Mouse (Mus musculus) forebrain, embryonic 11.5 days (tissue): ENCODE results near the gene Olfm2. TPM values are rescaled to one million over a fixed set of nuclear protein-coding genes. Genes with fewer than 3 reads are reported as not detected.

Experiments used
- ATAC-seq: fragments of 200-750 bp; cut with Nextera tagmentation; replicated peaks from 2 replicates; pipeline ENCODE4 v1.8.0; 2017; ENCODE audit warnings: moderate TSS enrichment; ENCODE audit not compliant: low FRiP score
- DNase-seq: peaks from one replicate; pipeline ENCODE4 v3.0.0-alpha.2; 2017; ENCODE audit warnings: low spot score
- H3K27ac ChIP-seq: fragments of 300-500 bp; sonication (generic); 2 replicates; pipeline ENCODE4 v1.5.1; 2014; ENCODE audit warnings: low read depth, low read length
- H3K27me3 ChIP-seq: fragments of 300-500 bp; sonication (generic); 2 replicates; pipeline ENCODE4 v1.6.1; 2014; ENCODE audit warnings: mild to moderate bottlenecking, low read length, mixed read lengths; ENCODE audit not compliant: control insufficient read depth, insufficient read depth
- H3K36me3 ChIP-seq: fragments of 300-500 bp; sonication (generic); 2 replicates; pipeline ENCODE4 v1.6.1; 2014; ENCODE audit warnings: mild to moderate bottlenecking, low read length, moderate library complexity, mixed read lengths; ENCODE audit not compliant: control insufficient read depth, insufficient read depth
- H3K4me1 ChIP-seq: fragments of 300-500 bp; sonication (generic); replicated peaks from 2 replicates; pipeline ENCODE4 v1.6.1; 2014; ENCODE audit warnings: low read length, mixed read lengths; ENCODE audit not compliant: control insufficient read depth, insufficient read depth
- H3K4me2 ChIP-seq: fragments of 300-500 bp; sonication (generic); 2 replicates; pipeline ENCODE4 v1.6.1; 2014; ENCODE audit warnings: low read depth, mild to moderate bottlenecking, low read length, moderate library complexity, mixed read lengths; ENCODE audit not compliant: severe bottlenecking
- H3K4me3 ChIP-seq: fragments of 300-500 bp; sonication (generic); 2 replicates; pipeline ENCODE4 v1.5.1; 2014; ENCODE audit warnings: low read depth, low read length
- H3K9ac ChIP-seq: fragments of 300-500 bp; sonication (generic); 2 replicates; pipeline ENCODE4 v1.6.1; 2014; ENCODE audit warnings: low read length
- H3K9me3 ChIP-seq: fragments of 300-500 bp; sonication (generic); 2 replicates; pipeline ENCODE4 v1.6.1; 2016; ENCODE audit warnings: low read length, mixed read lengths; ENCODE audit not compliant: control insufficient read depth
- WGBS: fragments of 180-500 bp; shearing (Covaris S2); extraction: QIAGEN DNeasy Blood & Tissue Kit; methylation state at CpG from one replicate; pipeline ENCODE4 v1.1.7; 2014; 5-methylcytosine and 5-hydroxymethylcytosine counted together
- polyA plus RNA-seq: library from polyadenylated mRNA; unstranded; fragments of >200 nt; fragmentation: Nextera tagmentation; extraction: Ambion mirVana; gene quantifications from 2 replicates; pipeline ENCODE4 v1.2.1, GENCODE M21; 2014

Olfm2 gene
- polyA plus RNA-seq, 1 experiment from 2014 or later = 15.4 TPM

DNA sequence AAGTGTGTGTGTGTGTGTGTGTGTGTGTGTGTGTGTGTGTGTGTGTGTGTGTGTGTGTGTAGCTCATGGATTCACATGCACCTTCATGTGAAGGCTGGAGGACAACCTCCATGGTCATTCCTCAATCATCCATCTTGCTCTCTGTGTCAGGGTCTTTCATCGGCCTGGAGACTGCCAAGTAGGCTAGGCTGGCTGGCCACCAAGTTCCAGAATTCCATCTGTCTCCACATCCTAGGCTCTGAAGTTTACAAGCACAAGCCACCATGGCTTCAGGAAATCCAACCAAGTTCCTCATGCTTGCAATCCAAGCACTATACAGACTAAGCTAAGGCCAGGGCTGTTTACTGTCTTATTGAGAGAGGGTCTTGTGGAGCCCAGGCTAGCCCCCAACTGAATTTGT is 16.9 kb upstream of the Olfm2 start:
- H3K9me3 ChIP-seq = no peaks in the 10 kb centered on the region

DNA sequence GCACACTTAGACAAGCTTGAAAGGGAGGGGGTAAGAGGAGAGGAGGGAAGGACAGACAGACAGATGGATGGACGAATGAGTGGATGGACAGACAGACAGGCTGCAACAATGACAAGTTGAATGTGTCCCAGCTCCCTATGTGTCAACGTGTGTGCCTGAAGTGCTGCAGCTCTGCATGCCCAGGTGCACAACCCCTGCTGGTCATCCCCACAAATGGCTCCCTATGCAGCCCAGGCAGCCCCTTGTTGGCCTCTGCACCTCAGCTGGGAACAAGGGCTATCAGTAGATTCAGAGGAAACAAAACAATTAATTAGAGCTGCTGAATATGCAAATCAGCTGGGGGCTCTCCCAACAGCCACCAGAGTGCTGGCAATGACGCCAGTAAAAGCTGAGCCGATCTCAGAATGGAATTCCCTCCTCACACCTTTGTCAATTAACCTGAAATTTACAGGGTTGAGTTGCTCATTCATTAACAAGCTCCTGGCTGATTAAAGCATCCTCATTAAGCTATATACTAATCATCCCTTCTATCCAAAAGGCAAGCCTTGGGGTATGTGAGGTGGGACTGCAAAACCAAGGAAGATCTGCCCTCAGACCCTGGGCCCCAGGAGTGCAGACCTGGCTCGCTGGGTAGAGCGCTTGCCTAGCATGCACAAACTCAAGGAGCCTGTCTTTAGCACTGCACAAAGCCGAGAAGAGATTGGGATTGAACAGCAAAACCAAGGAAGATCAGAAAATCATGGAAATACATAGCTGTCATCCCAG is 16.2 kb upstream of the Olfm2 start:
- 45% methylated on average over 7 of the region's 7 CpGs for WGBS
- ATAC-seq (peak; percentile 74), DNase-seq (no peak)
- H3K27me3 ChIP-seq = no peaks in the 10 kb centered on the region
- H3K9me3 ChIP-seq = no peaks in the 10 kb centered on the region
- 0 out of 2 replicates have a peak, but pooled peaks cover 2% of the 10 kb centered on the region for H3K4me1 ChIP-seq
- no peaks in the 10 kb centered on the region for H3K36me3 ChIP-seq
- H3K4me3 ChIP-seq = no peak overlapping the region
- no peak overlapping the region for H3K27ac ChIP-seq
- no peak overlapping the region for H3K9ac ChIP-seq
- H3K4me2 ChIP-seq = no peak overlapping the region

More for the DNA sequence above, 16.9 kb upstream of the Olfm2 start:
- 95% methylated on average over 1 of the region's 1 CpGs for WGBS
- H3K4me3 ChIP-seq = no peak overlapping the region
- H3K4me2 ChIP-seq = no peak overlapping the region
- H3K9ac ChIP-seq = no peak overlapping the region
- 0 out of 2 replicates have a peak, but pooled peaks cover 2% of the 10 kb centered on the region for H3K4me1 ChIP-seq
- ATAC-seq = no peak
- no peaks in the 10 kb centered on the region for H3K36me3 ChIP-seq
- DNase-seq = no peak
- H3K27ac ChIP-seq = no peak overlapping the region
- no peaks in the 10 kb centered on the region for H3K27me3 ChIP-seq

DNA sequence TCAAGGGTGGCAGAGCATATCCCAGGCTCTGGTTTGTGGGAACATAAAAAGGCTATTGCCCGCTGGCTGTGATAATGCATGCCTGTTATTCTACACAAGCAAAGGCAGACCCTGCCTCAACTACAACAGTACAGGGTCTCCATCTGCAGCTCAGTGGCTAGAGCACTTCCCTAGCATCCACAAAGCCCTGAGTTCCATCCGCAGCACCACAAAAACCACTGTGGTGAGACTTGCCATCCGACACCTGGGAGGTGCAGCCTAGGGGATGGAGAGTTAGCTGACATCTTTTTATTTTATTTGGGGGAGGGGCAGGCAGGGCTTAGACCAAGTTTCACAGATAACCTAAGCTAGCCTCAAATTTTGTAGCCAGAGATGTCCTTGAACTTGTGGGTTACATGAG is 15.2 kb upstream of the Olfm2 start:
- Histone ChIP-seq H3K36me3 (no peaks in the 10 kb centered on the region), H3K4me3 (no peak overlapping the region), H3K9me3 (no peaks in the 10 kb centered on the region), H3K27ac (no peak overlapping the region), H3K9ac (no peak overlapping the region), H3K4me1 (0 out of 2 replicates have a peak, but pooled peaks cover 2% of the 10 kb centered on the region), H3K4me2 (no peak overlapping the region), H3K27me3 (no peaks in the 10 kb centered on the region)
- no peak for ATAC-seq
- DNase-seq = no peak
- WGBS = 78% methylated on average over 3 of the region's 3 CpGs

DNA sequence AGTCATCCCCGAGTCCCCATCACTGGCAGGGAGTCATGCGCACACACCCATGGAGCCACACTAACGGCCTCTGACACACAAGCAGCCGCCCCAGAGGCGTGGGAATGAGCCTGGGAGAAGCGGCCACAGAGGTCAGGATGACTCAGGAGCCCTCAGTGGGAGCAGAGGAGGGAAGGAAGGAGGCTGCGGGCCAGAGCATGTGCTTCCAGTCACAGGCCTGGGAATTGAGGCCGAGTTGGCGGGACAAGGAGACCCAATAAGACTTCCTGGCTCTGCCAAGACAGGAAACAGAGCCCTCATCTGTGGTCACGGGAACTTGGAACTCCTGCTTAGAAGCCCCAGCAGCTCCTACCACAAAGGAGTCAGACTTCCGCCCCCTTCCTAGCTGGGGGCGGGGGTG is 14.7 kb upstream of the Olfm2 start:
- Histone ChIP-seq H3K4me1 (0 out of 2 replicates have a peak, but pooled peaks cover 2% of the 10 kb centered on the region), H3K9me3 (no peaks in the 10 kb centered on the region), H3K4me2 (no peak overlapping the region), H3K27ac (no peak overlapping the region), H3K36me3 (no peaks in the 10 kb centered on the region), H3K9ac (no peak overlapping the region), H3K4me3 (no peak overlapping the region), H3K27me3 (no peaks in the 10 kb centered on the region)
- DNase-seq = no peak
- ATAC-seq = no peak
- 78% methylated on average over 12 of the region's 12 CpGs for WGBS

DNA sequence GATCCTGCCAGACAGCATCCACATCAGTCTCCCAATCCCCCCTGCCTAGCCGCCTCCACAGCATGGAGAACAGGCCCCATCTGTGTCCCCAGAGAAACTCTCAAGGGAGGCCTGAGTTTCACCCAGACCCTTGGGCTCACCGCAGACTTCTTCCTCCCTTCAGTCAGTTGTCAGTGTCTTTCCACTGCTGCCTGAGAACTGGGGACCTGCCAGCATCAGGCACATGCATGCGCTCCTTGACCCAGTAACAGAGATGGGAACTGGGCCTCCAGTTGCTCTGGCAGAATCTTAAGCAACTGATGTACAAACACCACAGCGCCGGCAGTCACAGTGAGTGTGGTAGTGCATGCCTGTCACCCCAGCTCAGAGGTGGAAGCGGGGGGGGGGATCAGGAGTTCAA is 12.7 kb upstream of the Olfm2 start:
- no peak overlapping the region for H3K4me2 ChIP-seq
- no peak overlapping the region for H3K4me3 ChIP-seq
- no peak for ATAC-seq
- H3K9me3 ChIP-seq = no peaks in the 10 kb centered on the region
- no peak overlapping the region for H3K27ac ChIP-seq
- H3K4me1 ChIP-seq = 0 out of 2 replicates have a peak, but pooled peaks cover 2% of the 10 kb centered on the region
- WGBS = 89% methylated on average over 6 of the region's 6 CpGs
- DNase-seq = no peak
- H3K36me3 ChIP-seq = no peaks in the 10 kb centered on the region
- H3K27me3 ChIP-seq = no peaks in the 10 kb centered on the region
- no peak overlapping the region for H3K9ac ChIP-seq

DNA sequence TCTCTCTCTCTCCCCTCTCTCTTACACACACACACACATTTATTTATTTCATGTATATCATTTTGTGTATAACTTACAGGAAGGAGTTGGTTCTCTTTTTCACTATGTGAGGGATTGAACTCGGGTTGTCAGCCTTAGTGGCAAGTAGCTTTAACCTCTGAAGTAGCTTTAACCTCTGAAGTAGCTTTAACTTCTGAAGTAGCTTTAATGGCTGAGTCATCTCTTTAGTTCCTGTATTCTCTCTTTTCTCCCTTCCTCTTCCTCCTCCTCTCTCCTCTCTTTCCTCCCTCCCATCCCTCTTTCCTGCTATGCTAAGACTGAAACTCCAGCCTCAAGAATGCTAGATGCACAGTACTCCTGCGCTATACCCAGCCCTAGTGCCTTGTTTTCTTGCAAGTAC is 12.1 kb upstream of the Olfm2 start:
- Histone ChIP-seq H3K27ac (no peak overlapping the region), H3K9ac (no peak overlapping the region), H3K4me1 (0 out of 2 replicates have a peak, but pooled peaks cover 2% of the 10 kb centered on the region), H3K4me3 (no peak overlapping the region), H3K36me3 (no peaks in the 10 kb centered on the region), H3K27me3 (no peaks in the 10 kb centered on the region), H3K4me2 (no peak overlapping the region), H3K9me3 (no peaks in the 10 kb centered on the region)
- no peak for DNase-seq
- ATAC-seq = no peak
- 84% methylated on average over 2 of the region's 2 CpGs for WGBS

DNA sequence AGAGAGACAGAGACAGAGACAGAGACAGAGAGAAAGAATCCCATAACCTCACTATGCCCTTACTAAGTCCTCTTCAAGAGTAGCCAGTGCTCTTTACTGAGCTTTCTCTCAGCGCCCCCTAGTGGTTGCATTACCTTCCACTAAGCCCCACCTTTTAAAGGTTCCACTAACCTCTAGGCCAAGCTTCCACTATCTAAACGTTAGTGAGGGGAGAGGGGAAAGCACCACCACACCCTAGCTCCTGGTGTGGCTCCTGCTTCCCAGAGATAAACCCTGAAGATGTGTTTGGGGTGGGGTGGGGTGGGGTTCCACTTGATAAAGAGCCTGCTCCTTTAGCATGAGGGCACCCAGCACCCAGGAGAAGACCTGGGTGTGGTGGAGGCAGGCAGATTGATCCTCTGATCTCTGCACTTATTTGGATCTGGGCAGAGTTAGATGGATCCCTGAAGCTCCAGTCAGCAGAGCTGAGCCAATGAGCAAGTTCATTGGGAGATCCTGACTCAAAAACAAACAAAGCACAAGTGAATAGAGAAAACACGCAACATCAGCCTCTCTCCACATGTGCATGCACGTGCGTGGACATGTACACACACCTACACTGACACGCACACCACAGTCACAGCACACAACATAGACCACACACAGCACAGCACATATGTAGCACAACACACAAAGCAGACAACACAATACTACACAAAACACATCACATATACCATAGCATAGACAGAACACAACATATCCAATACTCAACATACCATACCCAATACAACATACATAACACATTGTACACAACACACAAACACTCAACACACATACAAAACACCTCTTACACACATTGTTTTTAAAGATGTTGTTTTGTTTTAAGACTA is 11.2 kb upstream of the Olfm2 start:
- ATAC-seq (0 out of 2 replicates have a peak, but pooled peaks have one; percentile 45), DNase-seq (peak; percentile 81)
- H3K4me1 ChIP-seq = 0 out of 2 replicates have a peak, but pooled peaks cover 2% of the 10 kb centered on the region
- no peak overlapping the region for H3K4me2 ChIP-seq
- H3K9ac ChIP-seq = no peak overlapping the region
- H3K27ac ChIP-seq = no peak overlapping the region
- WGBS = 60% methylated on average over 6 of the region's 6 CpGs
- H3K27me3 ChIP-seq = no peaks in the 10 kb centered on the region
- no peaks in the 10 kb centered on the region for H3K9me3 ChIP-seq
- no peaks in the 10 kb centered on the region for H3K36me3 ChIP-seq
- H3K4me3 ChIP-seq = no peak overlapping the region

DNA sequence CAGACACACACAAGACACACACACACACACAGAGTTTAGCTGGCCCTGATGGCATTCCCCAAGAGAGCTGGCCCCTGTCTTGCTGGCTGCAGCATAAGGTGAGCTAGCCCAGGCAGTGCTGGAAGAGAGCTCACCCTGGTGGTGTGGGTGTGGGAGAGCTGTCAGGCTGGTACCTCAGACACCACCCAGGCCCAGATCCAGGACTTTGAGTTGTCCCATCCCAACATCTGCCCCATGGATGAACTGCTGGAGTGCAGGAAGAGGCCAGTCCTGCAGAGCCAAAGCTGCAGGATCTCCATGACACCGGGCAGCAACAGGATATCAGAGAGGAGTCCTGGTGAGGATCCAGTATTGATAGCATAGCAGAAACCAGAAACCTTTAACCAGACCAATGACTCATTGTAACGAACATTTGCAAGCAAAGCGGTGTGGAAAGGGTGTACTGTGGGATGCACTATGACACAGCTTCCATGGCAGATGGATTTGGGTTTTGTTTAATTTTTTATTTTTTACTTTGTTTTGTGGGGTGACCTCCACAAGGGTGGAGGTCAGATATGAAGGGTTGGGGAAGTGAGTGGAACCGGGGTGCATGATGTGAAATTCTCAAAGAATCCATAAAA is 10.0 kb upstream of the Olfm2 start:
- Histone ChIP-seq H3K27ac (no peak overlapping the region), H3K4me3 (no peak overlapping the region), H3K4me2 (no peak overlapping the region), H3K4me1 (no peaks in the 10 kb centered on the region), H3K27me3 (no peaks in the 10 kb centered on the region), H3K9me3 (no peaks in the 10 kb centered on the region), H3K9ac (no peak overlapping the region), H3K36me3 (no peaks in the 10 kb centered on the region)
- no peak for ATAC-seq
- no peak for DNase-seq
- WGBS = 90% methylated on average over 4 of the region's 4 CpGs
